Mouse (Mus musculus) E14TG2a.4 (cell line): Measurements from ENCODE around the gene Sept8.

ENCODE experiments used
- H3K27me3 ChIP-seq: 2 replicates; pipeline ENCODE4 v1.6.1; 2014; ENCODE audit warnings: low read length, control low read depth; ENCODE audit not compliant: insufficient read depth
- H3K36me3 ChIP-seq: 2 replicates; pipeline ENCODE4 v1.6.1; 2014; ENCODE audit warnings: low read length, control low read depth; ENCODE audit not compliant: insufficient read depth
- H3K4me1 ChIP-seq: replicated peaks from 2 replicates; pipeline ENCODE4 v1.6.1; 2014; ENCODE audit warnings: low read depth, low read length, control low read depth
- H3K4me3 ChIP-seq: replicated peaks from 2 replicates; pipeline ENCODE4 v1.5.1; 2014; ENCODE audit warnings: mild to moderate bottlenecking, low read length
- H3K9me3 ChIP-seq: 2 replicates; pipeline ENCODE4 v1.6.1; 2014; ENCODE audit warnings: low read length, control low read depth
- CTCF ChIP-seq: conservative IDR thresholded peaks from 2 replicates; pipeline ENCODE4 v1.5.1; 2014; ENCODE audit warnings: low read length
- NANOG ChIP-seq: IDR thresholded peaks from 2 replicates; pipeline ENCODE4 v1.6.1; 2014; ENCODE audit warnings: borderline replicate concordance, low read length, mixed read lengths
- POU5F1 ChIP-seq: IDR thresholded peaks from 2 replicates; pipeline ENCODE4 v1.6.1; 2014; ENCODE audit warnings: low read length, borderline replicate concordance

Gene Sept8

DNA sequence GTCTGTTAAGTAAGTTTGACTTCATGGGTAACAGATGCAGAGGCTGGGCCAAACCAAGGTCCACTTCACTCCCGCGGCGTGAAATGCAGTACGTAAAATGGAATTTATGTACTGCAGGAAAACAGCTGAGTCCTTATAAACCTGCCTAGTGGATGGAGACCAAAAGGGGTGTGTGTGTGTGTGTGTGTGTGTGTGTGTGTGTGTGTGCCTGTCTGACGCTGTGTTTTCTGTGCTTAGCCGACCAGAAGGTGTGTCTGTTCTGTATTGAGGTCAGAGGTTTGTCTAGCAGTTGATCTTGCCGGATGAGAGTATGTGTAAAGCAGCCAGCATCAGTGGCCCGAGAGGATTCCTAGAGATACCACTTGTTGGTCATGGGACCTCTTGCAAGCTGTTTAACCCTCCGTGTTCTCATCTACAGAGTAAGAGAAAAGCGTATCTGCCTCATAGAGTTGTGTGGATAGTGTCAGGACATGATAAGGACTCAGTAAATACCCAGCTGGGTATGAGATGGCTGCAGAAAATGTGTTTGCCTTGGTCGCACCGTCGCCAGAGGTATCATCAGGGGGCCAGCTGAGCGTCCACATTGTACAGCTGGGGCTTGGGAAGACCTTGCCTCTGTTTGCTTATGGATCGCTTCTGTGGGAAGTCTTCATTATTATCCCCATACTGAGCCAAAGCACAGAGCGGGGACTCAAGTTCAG, 2.2 kb downstream of the Sept8 start:
- no peak for TF ChIP-seq NANOG
- no peak for TF ChIP-seq CTCF
- TF ChIP-seq POU5F1, result no peak
- H3K27me3 ChIP-seq, result peaks cover 53% of the 10 kb centered on the region
- H3K4me1 ChIP-seq, result peaks cover 60% of the 10 kb centered on the region
- H3K4me3 ChIP-seq, result no peak overlapping the region
- no peaks in the 10 kb centered on the region for H3K9me3 ChIP-seq
- H3K36me3 ChIP-seq, result no peaks in the 10 kb centered on the region

DNA sequence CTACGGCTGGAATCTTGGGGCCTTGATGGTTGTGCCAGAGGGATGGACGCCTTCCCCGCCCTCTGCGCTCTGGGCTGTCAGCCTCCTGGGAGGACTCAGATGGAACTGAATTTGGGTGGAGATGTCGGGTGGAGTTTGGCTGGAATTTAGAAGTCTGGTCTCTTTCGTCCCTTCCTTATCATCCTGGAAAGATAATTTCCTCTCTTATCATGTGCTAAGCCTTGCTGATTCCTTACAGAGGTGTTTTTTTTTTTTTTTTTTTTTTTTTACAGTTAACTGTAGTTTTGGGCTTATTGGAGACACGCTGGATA, 2.7 kb downstream of the Sept8 start:
- Histone ChIP-seq H3K4me3 (no peak overlapping the region), H3K4me1 (peaks cover 59% of the 10 kb centered on the region), H3K27me3 (peaks cover 52% of the 10 kb centered on the region), H3K36me3 (no peaks in the 10 kb centered on the region), H3K9me3 (no peaks in the 10 kb centered on the region)
- TF ChIP-seq CTCF, result no peak
- TF ChIP-seq POU5F1, result no peak
- TF ChIP-seq NANOG, result no peak

DNA sequence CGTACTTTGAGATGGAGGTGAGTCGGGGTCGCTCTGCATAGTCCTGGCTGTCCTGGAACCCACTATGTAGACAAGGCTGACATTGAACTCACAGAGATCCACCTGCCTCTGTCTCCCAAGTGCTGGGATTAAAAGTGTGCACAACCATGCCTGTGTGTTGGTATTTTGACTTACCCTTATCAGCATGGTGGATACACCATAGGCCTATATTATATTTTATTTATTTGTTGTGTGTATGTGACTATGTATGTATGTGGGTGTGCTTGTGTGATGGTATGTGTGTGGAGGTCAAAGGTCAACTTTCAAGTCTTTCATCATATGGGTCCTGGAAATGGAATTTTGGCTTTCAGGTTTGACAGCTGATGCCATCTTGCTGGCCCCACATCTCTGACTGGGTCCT, 3.3 kb downstream of the Sept8 start:
- Histone ChIP-seq H3K4me1 (peaks cover 53% of the 10 kb centered on the region), H3K36me3 (no peaks in the 10 kb centered on the region), H3K4me3 (no peak overlapping the region), H3K9me3 (no peaks in the 10 kb centered on the region), H3K27me3 (peaks cover 48% of the 10 kb centered on the region)
- TF ChIP-seq NANOG (no peak), POU5F1 (no peak), CTCF (no peak)

DNA sequence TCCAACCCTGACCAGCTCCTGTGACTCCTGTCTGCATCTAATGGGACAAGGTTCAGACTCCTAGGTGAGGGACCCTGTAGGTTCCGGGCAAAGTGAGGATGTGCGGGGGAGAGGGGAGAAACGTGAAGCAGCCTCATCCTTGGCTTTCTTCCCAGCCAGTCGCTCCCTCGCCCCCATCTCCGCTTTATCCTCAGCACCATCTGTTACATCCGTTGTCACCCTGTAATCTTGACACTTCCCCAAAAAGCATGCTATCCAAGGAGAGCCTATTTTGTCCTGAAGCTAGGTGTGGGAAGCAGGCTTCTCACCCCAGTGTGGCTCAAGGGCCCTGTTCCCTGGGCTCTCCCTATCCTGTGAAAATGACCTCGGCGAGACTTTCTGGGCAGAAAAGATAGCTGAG, 3.9 kb downstream of the Sept8 start:
- peaks cover 53% of the 10 kb centered on the region for H3K4me1 ChIP-seq
- TF ChIP-seq CTCF (no peak), POU5F1 (no peak), NANOG (no peak)
- H3K9me3 ChIP-seq, result no peaks in the 10 kb centered on the region
- no peaks in the 10 kb centered on the region for H3K36me3 ChIP-seq
- no peak overlapping the region for H3K4me3 ChIP-seq
- H3K27me3 ChIP-seq, result peaks cover 43% of the 10 kb centered on the region

DNA sequence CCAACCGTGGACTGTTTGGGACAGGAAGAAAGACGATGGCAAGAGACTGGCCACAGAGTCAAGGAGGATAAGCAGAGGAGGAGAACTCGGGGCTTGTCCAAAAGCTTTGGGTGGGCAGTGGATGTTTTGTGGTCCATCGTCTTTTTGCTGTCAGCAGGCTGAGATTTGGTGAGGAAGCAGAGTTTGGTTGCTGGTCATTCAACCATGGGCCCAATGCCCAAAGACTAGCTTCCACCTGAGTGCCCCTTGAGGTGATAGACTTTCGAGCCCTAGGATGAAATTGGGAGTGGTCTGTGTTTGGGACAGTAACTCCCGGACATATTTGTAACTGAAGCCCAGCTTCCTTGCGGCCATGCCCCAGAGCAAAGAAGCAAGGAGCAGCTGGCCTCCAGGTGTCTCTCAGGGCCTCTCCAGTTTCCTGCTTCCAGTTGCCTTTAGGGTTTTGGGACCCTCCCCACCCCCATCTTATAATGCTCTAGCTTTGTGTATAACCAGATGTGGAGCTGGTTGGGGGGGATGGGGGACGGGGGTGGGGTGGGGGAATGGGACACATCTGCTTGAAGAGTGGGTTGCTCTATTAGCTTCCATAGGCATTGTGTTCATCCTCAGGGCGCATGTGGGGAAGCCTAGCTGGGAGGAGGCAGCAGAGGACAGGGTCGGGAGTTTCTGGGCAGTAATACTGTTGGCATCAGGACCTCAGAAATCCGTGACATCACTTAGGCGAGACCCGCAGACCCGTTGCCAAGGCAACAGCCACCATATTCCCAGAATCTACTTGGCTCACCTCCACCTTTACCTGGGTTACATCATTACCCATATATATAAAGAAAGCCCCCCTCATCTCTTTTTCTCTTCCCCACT, 4.7 kb downstream of the Sept8 start:
- H3K4me3 ChIP-seq, result no peak overlapping the region
- peaks cover 34% of the 10 kb centered on the region for H3K27me3 ChIP-seq
- TF ChIP-seq POU5F1 (no peak), CTCF (no peak), NANOG (no peak)
- no peaks in the 10 kb centered on the region for H3K36me3 ChIP-seq
- peaks cover 48% of the 10 kb centered on the region for H3K4me1 ChIP-seq
- no peaks in the 10 kb centered on the region for H3K9me3 ChIP-seq

DNA sequence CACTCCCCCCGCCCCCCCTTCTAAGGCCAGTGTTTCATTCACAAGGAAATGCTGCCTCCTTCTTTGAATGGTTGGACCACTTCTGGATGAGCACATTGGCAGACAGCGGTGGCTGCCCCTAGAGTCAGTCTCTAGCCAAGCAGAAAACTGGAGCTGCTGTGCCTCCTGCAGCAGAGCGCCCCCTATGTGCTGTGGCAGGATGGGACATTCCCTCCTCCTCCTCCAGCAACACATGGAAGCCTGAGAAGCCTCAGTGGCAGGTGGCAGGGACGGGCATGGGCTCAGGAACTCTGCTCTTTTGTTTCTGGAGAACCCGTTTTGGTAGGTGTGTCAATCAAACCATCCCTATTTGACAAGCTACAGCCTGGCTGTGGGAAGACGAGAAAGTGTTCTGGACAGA, 5.8 kb downstream of the Sept8 start:
- H3K9me3 ChIP-seq, result no peaks in the 10 kb centered on the region
- TF ChIP-seq CTCF (peak; percentile 64), NANOG (no peak), POU5F1 (no peak)
- H3K4me1 ChIP-seq, result peaks cover 42% of the 10 kb centered on the region

DNA sequence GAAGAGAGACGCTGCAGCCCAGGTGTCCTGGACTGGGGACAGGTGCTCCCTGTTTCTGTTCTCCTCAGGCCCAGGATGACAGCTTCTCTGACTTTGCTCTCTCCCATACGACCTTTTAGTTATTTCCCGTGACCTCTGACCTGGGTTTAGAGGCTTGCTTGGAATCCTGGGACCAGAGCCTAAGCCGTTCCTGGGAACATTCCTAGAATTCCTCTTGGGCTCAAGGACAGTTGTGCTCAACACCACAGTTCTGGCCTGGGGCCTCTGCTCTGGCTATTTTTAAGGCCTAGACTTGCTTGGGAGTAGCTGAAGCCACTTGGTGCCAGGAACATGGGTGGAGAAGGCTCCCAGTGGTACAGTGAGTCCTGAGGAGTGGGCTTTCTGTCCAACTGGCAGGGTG, 6.4 kb downstream of the Sept8 start:
- peaks cover 37% of the 10 kb centered on the region for H3K4me1 ChIP-seq
- H3K4me3 ChIP-seq, result no peak overlapping the region
- peaks cover 20% of the 10 kb centered on the region for H3K27me3 ChIP-seq
- no peaks in the 10 kb centered on the region for H3K9me3 ChIP-seq
- H3K36me3 ChIP-seq, result no peaks in the 10 kb centered on the region
- no peak for TF ChIP-seq POU5F1
- TF ChIP-seq CTCF, result no peak
- TF ChIP-seq NANOG, result no peak

More for the DNA sequence above, 5.8 kb downstream of the Sept8 start:
- no peaks in the 10 kb centered on the region for H3K36me3 ChIP-seq
- H3K4me3 ChIP-seq, result no peak overlapping the region
- peaks cover 26% of the 10 kb centered on the region for H3K27me3 ChIP-seq

DNA sequence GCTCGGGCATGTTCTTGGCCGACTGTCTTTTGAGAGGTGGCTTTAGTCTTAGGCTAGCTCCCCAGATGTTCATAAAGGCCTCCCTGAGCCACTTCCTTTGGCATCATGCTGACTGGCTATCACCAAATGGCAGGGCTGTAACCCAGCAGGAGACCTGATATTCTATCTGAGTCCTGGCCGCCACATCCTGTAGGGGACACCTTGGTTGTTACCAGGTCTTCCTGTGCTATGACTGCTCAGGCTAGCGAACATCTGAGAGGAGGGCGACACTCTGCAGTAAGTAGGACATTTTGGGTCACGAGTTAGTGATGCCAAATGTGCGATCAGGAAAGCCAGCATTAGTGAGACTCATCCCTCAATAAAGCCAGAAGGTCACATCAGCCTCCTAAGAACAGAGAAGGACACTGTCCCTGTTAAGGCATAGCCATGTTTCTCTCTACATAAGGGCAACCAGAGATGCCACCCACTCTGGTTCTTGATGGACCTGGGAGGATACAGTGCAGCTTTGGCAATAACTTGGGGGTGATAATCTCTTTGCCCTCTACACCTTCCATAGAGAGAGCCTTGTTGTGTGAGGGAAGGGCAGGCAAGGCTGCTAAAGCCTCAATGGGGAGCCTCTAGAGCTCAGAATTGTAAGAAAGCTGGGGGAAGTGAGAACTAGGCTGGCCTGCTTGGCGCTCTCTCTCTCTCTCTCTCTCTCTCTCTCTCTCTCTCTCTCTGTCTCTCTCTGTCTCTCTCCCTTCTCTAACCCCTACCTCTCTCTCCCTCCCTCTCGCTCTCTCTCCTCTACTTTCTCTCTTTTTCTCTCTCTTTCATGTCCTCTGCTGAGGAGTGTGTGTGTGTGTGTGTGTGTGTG, 9.6 kb downstream of the Sept8 start:
- Histone ChIP-seq H3K27me3 (0 out of 2 replicates have a peak, but pooled peaks cover under 1% of the 10 kb centered on the region), H3K4me3 (no peak overlapping the region), H3K9me3 (no peaks in the 10 kb centered on the region), H3K4me1 (peaks cover 23% of the 10 kb centered on the region), H3K36me3 (no peaks in the 10 kb centered on the region)
- TF ChIP-seq POU5F1, result no peak
- TF ChIP-seq CTCF, result no peak
- TF ChIP-seq NANOG, result no peak
